Mouse (Mus musculus): ENCODE data around the gene Gpr82.

Gene Gpr82

DNA sequence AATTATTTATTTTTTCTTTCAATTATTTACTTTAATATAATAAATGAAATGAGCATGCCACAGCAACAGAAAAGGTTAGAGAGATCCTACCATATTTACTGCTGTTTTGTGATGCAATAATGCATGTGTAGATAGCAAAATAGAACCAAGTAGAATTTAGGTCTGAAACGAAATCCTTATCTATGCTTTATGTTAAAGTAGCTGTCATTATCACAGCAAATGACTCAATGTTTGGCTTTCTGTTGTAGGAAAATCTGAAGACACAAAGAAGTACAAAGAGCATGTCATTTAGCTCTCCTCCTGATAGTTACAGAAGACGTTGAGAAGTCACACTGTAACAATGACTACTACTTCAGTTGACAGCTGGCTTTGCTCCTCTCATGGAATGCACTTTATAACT, 22.3 kb upstream of the Gpr82 start:
- Histone ChIP-seq H3K9me3 (ENCODE audit: low read length) (no peaks in the 10 kb centered on the region), H3K4me1 (replicated peaks; ENCODE audit: low read depth, low read length) (no peaks in the 10 kb centered on the region), H3K4me3 (replicated peaks; ENCODE audit: low read length) (no peak overlapping the region), H3K27me3 (ENCODE audit: insufficient read depth, low read length) (no peaks in the 10 kb centered on the region), H3K36me3 (ENCODE audit: insufficient read depth, low read length) (no peaks in the 10 kb centered on the region)
- TF ChIP-seq NANOG (IDR thresholded peaks at IDR 0.05; ENCODE audit: borderline replicate concordance, low read length) (no peak), POU5F1 (IDR thresholded peaks at IDR 0.05; ENCODE audit: borderline replicate concordance, low read length) (no peak), CTCF (conservative IDR thresholded peaks at IDR 0.05; ENCODE audit: low read length) (no peak)

DNA sequence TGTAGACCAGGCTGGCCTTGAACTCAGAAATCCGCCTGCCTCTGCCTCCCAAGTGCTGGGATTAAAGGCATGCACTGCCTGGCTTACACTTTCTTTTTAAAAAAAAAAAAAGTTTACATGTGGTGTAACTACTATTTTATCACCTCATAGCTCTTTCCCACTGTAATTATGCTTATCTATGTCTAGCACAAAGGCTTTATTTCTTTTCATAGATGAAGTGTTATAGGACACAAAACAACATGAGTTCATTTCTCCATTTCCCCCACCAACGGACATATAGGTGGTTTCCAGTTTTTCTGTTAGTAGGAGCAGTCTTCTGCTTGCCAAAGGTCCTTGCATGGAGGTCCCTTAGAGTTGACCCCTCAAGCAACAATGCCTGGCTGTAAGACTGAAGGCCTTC, 9.3 kb upstream of the Gpr82 start:
- Histone ChIP-seq H3K36me3 (ENCODE audit: insufficient read depth, low read length) (no peaks in the 10 kb centered on the region), H3K9me3 (ENCODE audit: low read length) (no peaks in the 10 kb centered on the region), H3K27me3 (ENCODE audit: insufficient read depth, low read length) (no peaks in the 10 kb centered on the region), H3K4me3 (replicated peaks; ENCODE audit: low read length) (no peak overlapping the region), H3K4me1 (replicated peaks; ENCODE audit: low read depth, low read length) (no peaks in the 10 kb centered on the region)
- TF ChIP-seq POU5F1 (IDR thresholded peaks at IDR 0.05; ENCODE audit: borderline replicate concordance, low read length) (no peak), CTCF (conservative IDR thresholded peaks at IDR 0.05; ENCODE audit: low read length) (no peak), NANOG (IDR thresholded peaks at IDR 0.05; ENCODE audit: borderline replicate concordance, low read length) (no peak)

DNA sequence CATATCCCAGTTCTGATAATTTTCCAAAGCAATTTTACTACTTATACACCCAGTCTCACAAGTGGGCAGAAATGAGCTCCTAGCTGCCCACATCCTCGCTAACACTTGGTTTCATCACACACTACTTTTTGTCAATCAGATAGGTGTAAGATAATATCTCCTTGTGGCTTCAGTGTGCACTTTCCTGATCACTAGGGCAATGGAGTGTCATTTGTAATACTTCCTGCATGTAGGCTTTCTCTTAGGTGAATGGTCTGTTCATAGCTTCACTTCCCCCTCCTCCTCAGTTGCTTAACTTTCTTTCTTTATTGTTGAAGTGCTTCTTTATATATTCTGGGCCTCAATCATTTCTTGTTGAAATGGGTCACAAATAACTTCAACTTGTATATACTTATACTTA, 8.9 kb upstream of the Gpr82 start:
- Histone ChIP-seq H3K4me1 (replicated peaks; ENCODE audit: low read depth, low read length) (no peaks in the 10 kb centered on the region), H3K36me3 (ENCODE audit: insufficient read depth, low read length) (no peaks in the 10 kb centered on the region), H3K9me3 (ENCODE audit: low read length) (no peaks in the 10 kb centered on the region), H3K27me3 (ENCODE audit: insufficient read depth, low read length) (no peaks in the 10 kb centered on the region), H3K4me3 (replicated peaks; ENCODE audit: low read length) (no peak overlapping the region)
- TF ChIP-seq NANOG (IDR thresholded peaks at IDR 0.05; ENCODE audit: borderline replicate concordance, low read length), result no peak
- no peak for TF ChIP-seq CTCF (conservative IDR thresholded peaks at IDR 0.05; ENCODE audit: low read length)

DNA sequence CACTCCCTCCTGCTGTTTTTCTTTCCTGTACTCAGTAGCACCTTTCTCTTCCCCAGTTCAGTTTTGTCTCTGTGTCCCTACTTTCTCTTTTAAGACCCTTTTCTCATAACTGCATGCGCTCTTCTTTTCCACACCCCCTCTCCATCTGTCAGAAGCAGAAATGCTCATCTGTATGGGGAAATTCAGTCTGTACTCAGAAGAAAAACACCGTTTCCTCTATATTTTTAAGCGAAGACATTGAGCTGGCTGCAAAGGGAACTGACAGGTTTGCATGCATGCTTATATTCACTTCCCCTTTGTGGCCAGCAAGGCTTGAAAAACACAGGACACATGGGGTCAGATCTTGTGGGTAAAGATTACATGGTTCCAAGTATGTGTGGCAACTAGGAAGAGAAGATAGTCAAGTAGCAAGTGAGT, 6.2 kb upstream of the Gpr82 start:
- no peaks in the 10 kb centered on the region for H3K36me3 ChIP-seq (ENCODE audit: insufficient read depth, low read length)
- TF ChIP-seq CTCF (conservative IDR thresholded peaks at IDR 0.05; ENCODE audit: low read length) (no peak), NANOG (IDR thresholded peaks at IDR 0.05; ENCODE audit: borderline replicate concordance, low read length) (no peak), POU5F1 (IDR thresholded peaks at IDR 0.05; ENCODE audit: borderline replicate concordance, low read length) (no peak)
- H3K9me3 ChIP-seq (ENCODE audit: low read length), result no peaks in the 10 kb centered on the region
- H3K27me3 ChIP-seq (ENCODE audit: insufficient read depth, low read length), result no peaks in the 10 kb centered on the region
- H3K4me1 ChIP-seq (replicated peaks; ENCODE audit: low read depth, low read length), result no peaks in the 10 kb centered on the region
- no peak overlapping the region for H3K4me3 ChIP-seq (replicated peaks; ENCODE audit: low read length)

DNA sequence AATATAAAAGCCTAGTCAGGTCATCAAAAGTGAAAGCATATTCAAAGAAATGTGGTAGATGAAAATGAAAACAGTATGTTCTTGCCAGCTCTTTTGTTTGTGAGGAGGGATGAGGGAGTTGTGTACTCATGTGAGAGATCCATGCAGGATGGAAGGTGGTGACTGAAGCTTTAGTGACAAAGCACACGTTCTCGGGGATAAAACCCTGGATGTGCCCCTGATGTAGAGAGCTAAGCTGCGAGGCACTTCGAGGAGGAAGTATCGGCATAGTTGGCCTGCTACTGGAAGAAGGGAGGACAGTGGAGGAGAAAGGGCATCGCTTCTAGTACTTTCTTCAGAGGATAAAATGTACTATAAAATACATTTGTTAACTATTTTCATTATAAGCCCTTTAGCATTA, 5.3 kb upstream of the Gpr82 start:
- Histone ChIP-seq H3K4me3 (replicated peaks; ENCODE audit: low read length) (no peak overlapping the region), H3K4me1 (replicated peaks; ENCODE audit: low read depth, low read length) (no peaks in the 10 kb centered on the region), H3K9me3 (ENCODE audit: low read length) (no peaks in the 10 kb centered on the region), H3K36me3 (ENCODE audit: insufficient read depth, low read length) (no peaks in the 10 kb centered on the region), H3K27me3 (ENCODE audit: insufficient read depth, low read length) (no peaks in the 10 kb centered on the region)
- TF ChIP-seq CTCF (conservative IDR thresholded peaks at IDR 0.05; ENCODE audit: low read length) (no peak), NANOG (IDR thresholded peaks at IDR 0.05; ENCODE audit: borderline replicate concordance, low read length) (no peak), POU5F1 (IDR thresholded peaks at IDR 0.05; ENCODE audit: borderline replicate concordance, low read length) (no peak)

DNA sequence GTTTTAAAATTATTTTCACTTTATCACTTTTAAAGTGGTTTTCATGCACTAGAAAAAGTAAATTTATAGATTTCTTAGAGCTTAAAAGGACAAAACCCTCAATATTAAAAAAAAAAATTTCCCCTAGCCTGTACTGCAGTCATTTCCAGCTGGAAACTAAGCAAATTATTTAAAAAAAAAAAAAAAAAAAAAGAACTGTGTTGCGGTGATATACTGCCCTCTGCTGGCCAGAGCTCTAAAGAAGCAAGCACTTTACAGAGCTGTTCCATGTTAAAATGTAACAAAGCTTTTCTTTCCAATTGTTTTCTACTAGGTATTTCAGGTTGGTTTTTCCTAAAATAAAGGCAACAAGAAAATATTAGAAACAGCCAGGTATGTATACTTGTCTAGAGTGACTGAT, 4.4 kb upstream of the Gpr82 start:
- Histone ChIP-seq H3K36me3 (ENCODE audit: insufficient read depth, low read length) (no peaks in the 10 kb centered on the region), H3K4me3 (replicated peaks; ENCODE audit: low read length) (no peak overlapping the region), H3K27me3 (ENCODE audit: insufficient read depth, low read length) (no peaks in the 10 kb centered on the region), H3K4me1 (replicated peaks; ENCODE audit: low read depth, low read length) (no peaks in the 10 kb centered on the region), H3K9me3 (ENCODE audit: low read length) (no peaks in the 10 kb centered on the region)
- TF ChIP-seq NANOG (IDR thresholded peaks at IDR 0.05; ENCODE audit: borderline replicate concordance, low read length) (no peak), CTCF (conservative IDR thresholded peaks at IDR 0.05; ENCODE audit: low read length) (peak; percentile 39), POU5F1 (IDR thresholded peaks at IDR 0.05; ENCODE audit: borderline replicate concordance, low read length) (no peak)

DNA sequence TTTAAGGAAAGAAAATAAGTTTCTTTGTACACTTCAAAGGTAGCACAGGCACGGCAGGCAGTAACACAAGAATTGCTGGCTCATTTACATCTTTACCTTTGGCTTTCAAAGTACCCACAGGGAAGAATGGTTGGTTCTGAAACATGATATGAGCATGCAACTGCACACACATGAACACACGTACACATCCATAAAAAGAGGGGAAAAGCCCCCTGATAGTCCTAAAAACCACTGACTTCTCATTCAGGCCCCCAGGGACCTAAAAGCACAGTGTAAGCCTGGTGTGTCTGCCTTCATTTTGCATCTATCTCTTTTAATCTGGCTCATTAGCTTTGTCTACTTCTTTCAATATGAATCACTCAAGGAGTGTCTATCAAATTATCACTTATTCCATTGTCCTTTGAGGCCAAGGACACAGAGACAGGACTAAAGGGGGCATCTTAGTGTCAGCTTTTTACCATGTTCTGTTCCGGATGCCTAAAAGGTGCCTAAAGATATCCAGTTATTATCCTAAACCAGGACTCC, 2.5 kb upstream of the Gpr82 start:
- Histone ChIP-seq H3K36me3 (ENCODE audit: insufficient read depth, low read length) (no peaks in the 10 kb centered on the region), H3K4me3 (replicated peaks; ENCODE audit: low read length) (no peak overlapping the region)

DNA sequence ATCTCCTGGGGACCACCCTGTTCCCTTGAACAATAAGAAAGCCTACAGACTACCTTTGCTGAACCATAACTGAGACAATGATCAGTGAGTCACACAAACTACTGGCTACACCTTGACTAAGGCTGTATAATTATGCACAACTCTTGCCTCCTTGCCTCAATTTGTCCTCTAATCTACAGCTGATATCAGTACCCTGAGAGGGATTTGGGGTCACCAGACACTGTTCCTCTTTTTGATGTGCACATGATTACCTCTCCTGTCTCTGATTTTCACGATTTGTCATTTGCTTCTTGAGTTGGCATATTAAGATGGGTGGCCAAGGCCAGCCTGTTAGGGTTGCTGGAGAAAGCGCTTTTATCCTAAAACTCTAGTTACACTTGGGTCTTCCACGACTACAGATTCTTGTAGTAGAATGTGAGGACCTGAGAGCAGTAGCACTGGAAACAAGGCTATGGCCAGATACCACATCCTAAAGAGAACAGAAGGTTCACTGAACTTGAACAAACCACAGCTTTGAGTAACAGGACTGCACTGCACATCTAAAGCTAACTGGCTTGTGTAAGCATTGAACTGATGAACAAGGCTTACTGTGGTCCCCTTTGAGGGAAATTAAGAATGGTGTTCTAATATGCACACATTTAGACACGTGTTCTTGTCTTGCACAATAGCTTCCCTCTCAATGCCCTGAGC, 1.8 kb upstream of the Gpr82 start:
- TF ChIP-seq POU5F1 (IDR thresholded peaks at IDR 0.05; ENCODE audit: borderline replicate concordance, low read length) (no peak), NANOG (IDR thresholded peaks at IDR 0.05; ENCODE audit: borderline replicate concordance, low read length) (no peak), CTCF (conservative IDR thresholded peaks at IDR 0.05; ENCODE audit: low read length) (no peak)

More for the DNA sequence above, 2.5 kb upstream of the Gpr82 start:
- TF ChIP-seq POU5F1 (IDR thresholded peaks at IDR 0.05; ENCODE audit: borderline replicate concordance, low read length) (no peak), NANOG (IDR thresholded peaks at IDR 0.05; ENCODE audit: borderline replicate concordance, low read length) (no peak), CTCF (conservative IDR thresholded peaks at IDR 0.05; ENCODE audit: low read length) (no peak)
- Histone ChIP-seq H3K9me3 (ENCODE audit: low read length) (no peaks in the 10 kb centered on the region), H3K27me3 (ENCODE audit: insufficient read depth, low read length) (no peaks in the 10 kb centered on the region), H3K4me1 (replicated peaks; ENCODE audit: low read depth, low read length) (no peaks in the 10 kb centered on the region)

DNA sequence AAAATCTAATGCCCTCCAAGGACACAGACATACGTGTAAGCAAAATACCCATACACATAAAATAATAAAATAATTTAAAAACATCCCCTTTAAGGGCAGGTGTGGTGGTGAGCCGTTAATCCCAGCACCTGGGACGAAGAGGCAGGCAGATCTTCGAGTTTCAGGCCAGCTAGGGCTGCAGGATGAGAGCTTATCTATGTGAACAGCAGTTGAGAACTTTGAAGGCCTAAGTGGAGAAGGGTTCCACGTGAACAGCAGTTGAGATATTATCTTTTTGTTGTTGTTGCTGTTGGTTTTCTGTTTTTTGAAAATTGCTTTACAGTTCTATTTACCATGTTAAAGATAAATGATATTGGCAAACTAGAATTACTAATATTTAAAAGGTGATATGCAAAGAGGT, 7.7 kb downstream of the Gpr82 start:
- H3K4me3 ChIP-seq (replicated peaks; ENCODE audit: low read length), result no peak overlapping the region
- TF ChIP-seq NANOG (IDR thresholded peaks at IDR 0.05; ENCODE audit: borderline replicate concordance, low read length) (no peak), CTCF (conservative IDR thresholded peaks at IDR 0.05; ENCODE audit: low read length) (no peak), POU5F1 (IDR thresholded peaks at IDR 0.05; ENCODE audit: borderline replicate concordance, low read length) (no peak)
- H3K4me1 ChIP-seq (replicated peaks; ENCODE audit: low read depth, low read length), result peaks cover 4% of the 10 kb centered on the region; the same call in 1 of the 2 replicates
- H3K27me3 ChIP-seq (ENCODE audit: insufficient read depth, low read length), result no peaks in the 10 kb centered on the region
- H3K36me3 ChIP-seq (ENCODE audit: insufficient read depth, low read length), result no peaks in the 10 kb centered on the region
- H3K9me3 ChIP-seq (ENCODE audit: low read length), result no peaks in the 10 kb centered on the region

More for the DNA sequence above, 1.8 kb upstream of the Gpr82 start:
- no peaks in the 10 kb centered on the region for H3K9me3 ChIP-seq (ENCODE audit: low read length)
- no peaks in the 10 kb centered on the region for H3K36me3 ChIP-seq (ENCODE audit: insufficient read depth, low read length)
- no peaks in the 10 kb centered on the region for H3K4me1 ChIP-seq (replicated peaks; ENCODE audit: low read depth, low read length)
- no peak overlapping the region for H3K4me3 ChIP-seq (replicated peaks; ENCODE audit: low read length)
- H3K27me3 ChIP-seq (ENCODE audit: insufficient read depth, low read length), result no peaks in the 10 kb centered on the region

Measured in E14TG2a.4 (cell line).